Mouse (Mus musculus): ENCODE measurements at regions not wholly inside any gene's neighbourhood (a gene's known extent, or its start where the extent isn't known, plus 50 kb on each side); places are given as distances from the start of the nearest gene placed in this dataset.

GRCm38 (mm10) chr13:45218251-45218650, 139.8 kb downstream of the Gm9817 start:
- TF ChIP-seq CTCF (IDR thresholded peaks at IDR 0.05; ENCODE audit: low read depth) (no peak), EP300 (optimal IDR thresholded peaks at IDR 0.05) (no peak)

Data from stomach, postnatal 0 days (tissue).